Mouse (Mus musculus): Measurements from ENCODE around the gene Ost4.
A peak's percentile ranks its signal among the peaks of the same experiment; 100 is the strongest.

- TF ChIP-seq CTCF (IDR thresholded peaks at IDR 0.05; ENCODE audit: insufficient read depth, low read depth, low read length) = no peak
- TF ChIP-seq POLR2A (IDR thresholded peaks at IDR 0.05; ENCODE audit: insufficient read depth, low read depth, low read length) = peak; percentile 59
Observed at GRCm38 (mm10) chr5:30949654-30950326, 42.2 kb upstream of the Ost4 start.
